Mouse (Mus musculus) embryonic fibroblast, embryonic 13.5 days (primary cell): ENCODE measurements around the gene Slc28a1.

Source experiments
- CTCF ChIP-seq: IDR thresholded peaks from 2 replicates; pipeline ENCODE4 v1.5.1; 2011; ENCODE audit warnings: mild to moderate bottlenecking, control low read depth, low read length, moderate library complexity, borderline replicate concordance; ENCODE audit not compliant: insufficient read depth
- POLR2A ChIP-seq: IDR thresholded peaks from 2 replicates; pipeline ENCODE4 v1.6.1; 2011; ENCODE audit warnings: low read depth, mild to moderate bottlenecking, control low read depth, low read length, moderate library complexity

DNA sequence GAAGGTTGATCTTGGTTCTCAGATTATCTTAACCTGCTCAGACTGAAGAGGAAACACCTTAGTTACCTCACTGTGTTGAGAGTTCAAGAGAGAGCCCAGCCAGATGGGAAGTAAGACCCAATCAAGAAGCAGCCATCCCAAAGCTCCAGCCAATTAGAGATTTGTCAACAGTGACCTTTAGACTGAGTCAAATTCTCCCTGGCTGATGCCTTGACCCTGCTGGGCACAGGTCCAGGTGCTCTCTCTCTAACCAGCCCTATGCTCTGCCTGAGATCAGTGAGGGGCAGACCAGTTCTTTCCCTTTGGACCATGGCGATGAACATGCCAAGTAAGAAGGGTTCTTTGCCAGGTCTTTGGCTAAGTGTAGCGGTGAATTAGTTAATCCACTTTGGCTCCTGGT lies 2.9 kb upstream of the Slc28a1 start:
- TF ChIP-seq CTCF, result no peak
- TF ChIP-seq POLR2A, result no peak
